ENCODE assay signal across 26 mouse cellular contexts in the genomic region with DNA sequence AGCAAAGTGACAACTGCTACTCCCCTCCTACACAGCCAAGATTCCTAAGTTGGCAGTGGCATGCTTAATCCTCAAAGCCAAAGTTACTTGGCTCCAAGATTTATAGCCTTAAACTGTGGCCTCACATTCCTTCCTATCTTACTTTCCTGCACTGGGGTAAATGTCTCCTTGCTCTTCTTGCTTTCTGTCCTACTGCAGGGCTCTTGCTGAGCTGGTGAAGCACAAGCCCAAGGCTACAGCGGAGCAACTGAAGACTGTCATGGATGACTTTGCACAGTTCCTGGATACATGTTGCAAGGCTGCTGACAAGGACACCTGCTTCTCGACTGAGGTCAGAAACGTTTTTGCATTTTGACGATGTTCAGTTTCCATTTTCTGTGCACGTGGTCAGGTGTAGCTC. TPM values are rescaled to one million over a fixed set of nuclear protein-coding genes. Genes with fewer than 3 reads are reported as not detected.
DNase-seq lines count a peak whose midpoint lies in the region; ATAC-seq and TF ChIP-seq lines count a peak whose summit lies in the region.
"Had no signal": no experiment of that assay in that cellular context is flagged by ENCODE, and none has a peak within 500 bp of the region (broad histone marks: within the 10 kb centered on the region; RNA-seq: fewer than 3 reads in every experiment).

No protein-coding gene starts in this region.

- H3K4me1 ChIP-seq in liver, embryonic 13.5 days (replicated peaks): no peaks in the 10 kb centered on the region
- H3K4me1 ChIP-seq in liver, embryonic 11.5 days (replicated peaks; ENCODE audit: control insufficient read depth, insufficient read depth, low read length): no peaks in the 10 kb centered on the region
- H3K4me1 ChIP-seq: embryonic facial prominence, embryonic 12.5 days; forebrain, embryonic 15.5 days; heart, embryonic 10.5 days; hindbrain, embryonic 12.5 days had no signal

- H3K9ac ChIP-seq in liver, embryonic 13.5 days: no peak overlapping the region
- no peak overlapping the region for H3K9ac ChIP-seq in liver, embryonic 11.5 days (ENCODE audit: low read depth, low read length)
- H3K9ac ChIP-seq: embryonic facial prominence, embryonic 12.5 days; forebrain, embryonic 15.5 days; hindbrain, embryonic 12.5 days had no signal

- intact Hi-C loops in left cerebral cortex, adult 2 months (cut with DNase I): no loop called here

- DNase-seq in adrenal gland, adult 8-10 months: peak; percentile 29
- DNase-seq in adrenal gland, postnatal 25 days: no peak
- no peak for DNase-seq in liver, embryonic 13.5 days
- no peak for DNase-seq in liver, embryonic 11.5 days (ENCODE audit: low spot score)
- peak; percentile 40 for DNase-seq in adipocyte (ENCODE audit: low spot score)
- peak; percentile 8 to 18 for DNase-seq in adrenal gland, postnatal 36 days
- no peak for DNase-seq in left cerebral cortex, adult 2 months (ENCODE audit: extremely low spot score in 1 of 2, low spot score in 2 of 2)
- DNase-seq: cerebellum, adult 11 months; cerebellum, adult 8-10 months; cerebellum, postnatal 25 days; gastrocnemius, postnatal 10 days; heart, adult 18-20 months; heart, postnatal 10 days; heart, postnatal 4 days had no signal

- H3K27me3 ChIP-seq in liver, embryonic 13.5 days: no peaks in the 10 kb centered on the region
- no peaks in the 10 kb centered on the region for H3K27me3 ChIP-seq in liver, embryonic 11.5 days (replicated peaks; ENCODE audit: control insufficient read depth, insufficient read depth, low read length)
- H3K27me3 ChIP-seq: embryonic facial prominence, embryonic 12.5 days; forebrain, embryonic 15.5 days; hindbrain, embryonic 12.5 days had no signal

- no peak for TF ChIP-seq CTCF in left cerebral cortex, adult 2 months (IDR thresholded peaks at IDR 0.05)

- H3K36me3 ChIP-seq in liver, embryonic 13.5 days: no peaks in the 10 kb centered on the region
- H3K36me3 ChIP-seq in liver, embryonic 11.5 days (ENCODE audit: control insufficient read depth, insufficient read depth, low read length): no peaks in the 10 kb centered on the region
- H3K36me3 ChIP-seq: embryonic facial prominence, embryonic 12.5 days; forebrain, embryonic 15.5 days; heart, embryonic 10.5 days; hindbrain, embryonic 12.5 days had no signal

- 0 out of 2 replicates have a peak, but pooled peaks have one; percentile 19 for ATAC-seq in liver, embryonic 13.5 days (ENCODE audit: low read depth)
- ATAC-seq in liver, embryonic 11.5 days (replicated peaks; ENCODE audit: low FRiP score): no peak
- no peak for ATAC-seq in megakaryocyte, adult 5-6 weeks (ENCODE audit: poor library complexity, severe bottlenecking)
- ATAC-seq: forebrain, embryonic 15.5 days; hindbrain, embryonic 16.5 days; inflammation-experienced regulatory T-cells, adult 6 months had no signal

- H3K9me3 ChIP-seq in liver, embryonic 13.5 days (replicated peaks): no peaks in the 10 kb centered on the region
- no peaks in the 10 kb centered on the region for H3K9me3 ChIP-seq in liver, embryonic 11.5 days (ENCODE audit: control insufficient read depth, low read length)
- H3K9me3 ChIP-seq: embryonic facial prominence, embryonic 12.5 days; forebrain, embryonic 15.5 days; heart, embryonic 10.5 days; hindbrain, embryonic 12.5 days had no signal

- H3K4me2 ChIP-seq in liver, embryonic 13.5 days: no peak overlapping the region
- no peak overlapping the region for H3K4me2 ChIP-seq in liver, embryonic 11.5 days
- H3K4me2 ChIP-seq: embryonic facial prominence, embryonic 12.5 days; forebrain, embryonic 15.5 days; hindbrain, embryonic 12.5 days had no signal

- H3K27ac ChIP-seq in liver, embryonic 13.5 days: no peak overlapping the region; the same call in 1 of the 2 replicates
- no peak overlapping the region for H3K27ac ChIP-seq in liver, embryonic 11.5 days (ENCODE audit: low read depth, low read length)
- no peak overlapping the region for H3K27ac ChIP-seq in left cerebral cortex, adult 2 months
- H3K27ac ChIP-seq: embryonic facial prominence, embryonic 12.5 days; forebrain, embryonic 15.5 days; heart, embryonic 10.5 days; hindbrain, embryonic 12.5 days had no signal

- no peak overlapping the region for H3K4me3 ChIP-seq in liver, embryonic 13.5 days (replicated peaks)
- no peak overlapping the region for H3K4me3 ChIP-seq in liver, embryonic 11.5 days (ENCODE audit: low read depth, low read length)
- no peak overlapping the region for H3K4me3 ChIP-seq in left cerebral cortex, adult 2 months
- H3K4me3 ChIP-seq: embryonic facial prominence, embryonic 12.5 days; forebrain, embryonic 15.5 days; heart, embryonic 10.5 days; hindbrain, embryonic 12.5 days had no signal

- 60% methylated on average over 5 of the region's 5 CpGs for WGBS in liver, embryonic 13.5 days (ENCODE audit: insufficient replicate concordance)
- 81% methylated on average over 5 of the region's 5 CpGs for whole genome bisulfite sequencing in liver, embryonic 11.5 days

RNA-seq across cellular contexts. Expression of a gene that starts 13.7 kb away (rescaled TPM):
- total RNA-seq in adrenal gland, adult 8-10 months (2022): 10 to 100 TPM in 2 of 4 experiments, 1 to 10 TPM in 2; 1.6 to 22.6 (median 9.2) TPM
- total RNA-seq in adrenal gland, postnatal 25 days (2021): 10.5 and 672 TPM in 2 replicates
- 1,711 and 2,009 TPM in 2 replicates for polyA plus RNA-seq in liver, embryonic 13.5 days (2015; fragmentation: Nextera tagmentation; extraction: Ambion mirVana)
- 772 and 788 TPM in 2 replicates for polyA plus RNA-seq in liver, embryonic 11.5 days (2014; fragmentation: Nextera tagmentation; extraction: Ambion mirVana)
- 10 to 100 TPM in 1 of 2 experiments, 1 to 10 TPM in 1; 4.4 to 24.0 TPM for total RNA-seq in adrenal gland, postnatal 36 days (2021)
- not detected for total RNA-seq in left cerebral cortex, adult 2 months (2021)
- not detected in 2 replicates for total RNA-seq in megakaryocyte, adult 5-6 weeks (2015)
- not detected in 2 replicates for total RNA-seq in megakaryocyte, adult 5-6 weeks (2017)
- total RNA-seq: ES-E14; heart, adult 18-20 months had no signal
- polyA plus RNA-seq: forebrain, embryonic 11.5 days; forebrain, embryonic 15.5 days; hindbrain, embryonic 12.5 days; hindbrain, embryonic 16.5 days; inflammation-experienced regulatory T-cells, adult 6 months had no signal

RNA-seq across cellular contexts. Expression of a gene that starts 16.2 kb away (rescaled TPM):
- total RNA-seq in adrenal gland, adult 8-10 months (2022): not detected
- not detected in 2 replicates for total RNA-seq in adrenal gland, postnatal 25 days (2021)
- 6,379 and 7,757 TPM in 2 replicates for polyA plus RNA-seq in liver, embryonic 13.5 days (2015; fragmentation: Nextera tagmentation; extraction: Ambion mirVana)
- 6,352 and 6,971 TPM in 2 replicates for polyA plus RNA-seq in liver, embryonic 11.5 days (2014; fragmentation: Nextera tagmentation; extraction: Ambion mirVana)
- total RNA-seq in adrenal gland, postnatal 36 days (2021): not detected
- under 1 TPM in 1 of 2 experiments, not detected in 1; 0.75 TPM for total RNA-seq in left cerebral cortex, adult 2 months (2021)
- not detected in 2 replicates for total RNA-seq in megakaryocyte, adult 5-6 weeks (2015)
- total RNA-seq in megakaryocyte, adult 5-6 weeks (2017): not detected in 2 replicates
- total RNA-seq: heart, postnatal 10 days had no signal
- polyA plus RNA-seq: forebrain, embryonic 15.5 days had no signal

RNA-seq across cellular contexts. Expression of a gene that starts 44.4 kb away (rescaled TPM):
- under 1 TPM in 2 of 4 experiments, not detected in 2; 0.12 to 0.35 TPM for total RNA-seq in adrenal gland, adult 8-10 months (2022)
- 2.4 TPM in 1 of 2 replicates, not detected in the other for total RNA-seq in adrenal gland, postnatal 25 days (2021)
- 9.5 and 11.1 TPM in 2 replicates for polyA plus RNA-seq in liver, embryonic 13.5 days (2015; fragmentation: Nextera tagmentation; extraction: Ambion mirVana)
- polyA plus RNA-seq in liver, embryonic 11.5 days (2014; fragmentation: Nextera tagmentation; extraction: Ambion mirVana): 8.8 and 11.4 TPM in 2 replicates
- total RNA-seq in adrenal gland, postnatal 36 days (2021): under 1 TPM in 1 of 2 experiments, not detected in 1; 0.40 TPM
- not detected for total RNA-seq in left cerebral cortex, adult 2 months (2021)
- total RNA-seq in megakaryocyte, adult 5-6 weeks (2015): not detected in 2 replicates
- total RNA-seq in megakaryocyte, adult 5-6 weeks (2017): not detected in 2 replicates
- total RNA-seq: ES-E14; heart, adult 18-20 months; heart, postnatal 10 days; heart, postnatal 4 days had no signal
- polyA plus RNA-seq: brain, embryonic 14.5 days; cortical plate, adult 2 months; embryonic facial prominence, embryonic 12.5 days; forebrain, embryonic 11.5 days; forebrain, embryonic 15.5 days; heart, embryonic 14.5 days; hindbrain, embryonic 12.5 days; hindbrain, embryonic 16.5 days; inflammation-experienced regulatory T-cells, adult 6 months had no signal

Comparison
In these comparisons a context has a peak if more than half of its experiments do, and no peak if none do; other contexts are left out.
1. DNase-seq: peak in adrenal gland, adult 8-10 months (single experiment), adipocyte (single experiment) and adrenal gland, postnatal 36 days (2 of 2); none in adrenal gland, postnatal 25 days (single experiment), liver, embryonic 13.5 days (single experiment), liver, embryonic 11.5 days (single experiment) and left cerebral cortex, adult 2 months (0 of 2).